Mouse (Mus musculus) adrenal gland, postnatal 14 days (tissue): ENCODE data around the gene Pqbp1. TPM values are rescaled to one million over a fixed set of nuclear protein-coding genes. Genes with fewer than 3 reads are reported as not detected.
A peak's percentile ranks its signal among the peaks of the same experiment; 100 is the strongest.

Experiments used
- DNase-seq: peaks from one replicate; pipeline ENCODE4 v3.0.0; 2021; ENCODE audit warnings: mixed read lengths
- total RNA-seq: library from RNA; stranded (reverse); gene quantifications from 2 replicates; pipeline ENCODE4 v1.2.3, GENCODE M21; 2021

The Pqbp1 gene
- total RNA-seq, 1 experiment from 2014 or later: 98.0 TPM

DNA sequence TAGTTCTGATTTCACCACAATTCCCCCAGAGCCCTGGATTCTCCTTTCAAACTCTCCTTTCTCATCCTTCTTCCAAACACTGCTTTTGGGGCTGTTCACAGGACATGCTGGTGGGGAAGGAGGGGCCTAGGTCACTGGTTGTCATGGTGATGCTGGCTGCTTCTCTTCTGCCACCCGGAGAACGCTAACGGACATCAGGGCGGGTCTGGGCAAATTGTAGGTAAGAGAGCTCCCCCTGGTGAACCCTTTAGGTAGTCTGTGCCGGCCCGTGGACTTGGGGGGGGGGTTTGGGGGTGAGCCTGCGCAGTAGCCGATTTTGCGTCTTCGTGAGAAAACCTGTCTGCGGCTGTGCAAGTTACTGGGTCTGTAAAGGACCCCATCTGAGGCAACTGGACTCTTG, 19.2 kb downstream of the Pqbp1 start:
- DNase-seq: peak; percentile 80

DNA sequence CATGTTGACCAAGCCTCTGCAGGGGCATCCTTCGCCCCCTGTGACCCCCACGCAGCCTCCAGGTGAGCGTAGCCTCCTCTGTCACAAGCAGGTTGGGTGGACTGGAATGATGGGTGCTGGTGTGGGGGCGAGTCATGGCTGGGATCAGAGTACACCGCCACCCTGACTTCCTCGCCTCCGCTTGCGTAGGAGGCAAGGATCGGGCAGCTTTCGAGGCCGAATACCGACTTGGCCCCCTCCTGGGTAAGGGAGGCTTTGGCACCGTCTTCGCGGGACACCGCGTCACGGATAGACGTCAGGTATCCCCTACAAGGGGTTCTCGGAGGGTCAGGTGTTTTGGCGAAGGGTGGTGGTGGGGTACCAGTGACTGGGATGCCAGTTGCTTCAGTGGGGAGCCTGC, 20.6 kb downstream of the Pqbp1 start:
- peak; percentile 23 for DNase-seq

DNA sequence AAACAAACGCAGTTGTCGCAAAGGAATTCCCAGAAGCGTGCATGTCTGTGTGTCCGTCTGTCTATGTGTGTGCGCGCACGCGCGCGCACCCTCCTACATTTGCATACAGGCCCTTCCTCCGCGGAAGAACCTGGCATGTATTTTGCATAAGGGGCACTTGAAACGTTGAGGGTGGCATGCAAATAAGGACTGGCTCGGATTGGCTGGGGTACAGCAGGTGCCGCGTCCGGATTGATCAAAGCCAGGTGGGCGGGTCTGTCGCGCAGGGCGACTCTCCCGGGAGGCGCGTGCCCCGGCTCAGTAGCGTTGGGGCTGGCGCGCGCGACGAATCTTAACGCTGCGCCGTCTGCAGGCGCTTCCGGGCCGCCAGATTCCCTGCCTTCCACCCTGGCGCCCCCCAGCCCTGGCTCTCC, 21.1 kb downstream of the Pqbp1 start, which contains the start of gene Pim2:
TSS of gene Pim2 (plus strand) at position 256 of the 413 bp plus-strand sequence.
- DNase-seq: peak; percentile 92

DNA sequence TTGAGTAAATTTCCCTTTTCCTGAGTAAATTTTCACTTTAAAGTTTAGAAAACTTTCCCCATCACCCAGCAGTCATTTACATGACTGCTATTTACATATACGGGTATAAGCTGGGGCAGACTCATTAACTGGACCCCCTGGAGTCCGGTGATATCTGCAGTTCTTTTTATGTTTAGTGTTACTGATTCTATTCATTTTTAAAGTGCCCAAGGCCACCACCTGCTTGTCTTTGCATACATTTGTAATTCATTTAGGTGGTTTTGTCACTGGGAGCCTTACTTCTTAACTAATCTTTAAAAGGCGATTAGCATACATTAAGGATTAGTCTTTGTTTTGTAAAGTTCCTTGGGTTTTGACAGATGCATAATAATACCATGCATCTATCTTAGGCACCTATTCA, 29.2 kb downstream of the Pqbp1 start:
- DNase-seq: no peak

DNA sequence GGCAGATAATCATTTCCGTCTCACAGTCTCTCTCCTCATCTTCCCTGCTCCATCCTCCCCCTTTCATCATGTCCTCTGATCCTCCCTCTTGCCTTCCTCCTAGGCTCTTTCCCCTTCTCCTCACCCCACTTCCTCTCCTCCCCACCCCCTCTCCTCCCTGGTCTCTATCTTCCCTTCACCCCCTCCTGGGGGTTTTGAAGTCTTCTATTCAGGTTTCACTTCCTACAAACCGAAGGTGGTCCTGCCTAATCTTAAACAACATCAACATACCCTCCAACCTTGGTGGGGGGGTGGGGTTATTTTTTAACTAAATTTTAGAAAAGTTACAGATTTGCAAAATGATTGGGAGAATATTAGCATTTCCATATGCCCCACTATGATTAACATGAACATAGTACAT, 30.6 kb downstream of the Pqbp1 start:
- DNase-seq: no peak

GRCm38 (mm10) chrX:7867141-7867540, 31.9 kb downstream of the Pqbp1 start:
- no peak for DNase-seq

- DNase-seq: no peak
Observed at GRCm38 (mm10) chrX:7865786-7866185, 33.3 kb downstream of the Pqbp1 start.

DNA sequence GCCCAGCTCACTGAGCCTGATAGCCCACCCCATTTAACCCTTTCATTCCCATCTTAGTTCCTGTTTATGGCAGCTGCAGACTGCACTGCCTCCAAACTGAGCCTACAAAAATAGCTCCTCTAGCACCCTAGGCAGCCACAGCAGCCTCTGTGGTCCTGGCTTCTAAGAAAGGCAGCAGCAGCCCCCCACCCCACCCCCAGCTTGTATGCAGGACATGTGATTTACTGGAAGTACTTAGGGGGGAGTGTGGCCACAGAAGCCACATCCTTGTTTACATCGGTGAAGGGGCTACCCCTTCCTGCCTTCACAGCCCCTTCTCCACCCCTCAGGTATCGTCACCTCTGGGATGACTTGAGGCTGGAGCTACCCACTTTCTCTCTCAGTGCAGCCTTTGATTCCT, 33.7 kb downstream of the Pqbp1 start:
- no peak for DNase-seq

GRCm38 (mm10) chrX:7864551-7864950, 34.5 kb downstream of the Pqbp1 start:
- no peak for DNase-seq

DNA sequence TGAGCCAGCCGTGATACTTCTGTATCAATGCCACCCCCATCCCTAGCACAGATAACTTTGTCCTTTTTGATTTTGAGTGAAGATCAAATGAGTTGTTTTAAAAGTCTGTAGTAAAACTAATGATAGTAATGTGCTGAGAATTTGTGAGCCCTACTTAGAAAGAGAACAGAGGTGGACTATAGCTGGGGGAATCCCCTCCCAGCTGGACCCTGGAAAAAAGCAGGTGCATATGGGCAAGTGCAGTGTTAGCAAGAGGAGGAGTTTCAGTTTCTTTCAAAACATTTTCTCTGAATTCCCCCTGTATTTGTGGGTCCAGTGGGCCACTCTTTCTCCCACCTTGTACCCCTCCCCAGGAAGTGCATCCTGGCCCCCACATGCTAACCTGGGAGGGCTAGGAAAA, 35.9 kb downstream of the Pqbp1 start:
- no peak for DNase-seq

DNA sequence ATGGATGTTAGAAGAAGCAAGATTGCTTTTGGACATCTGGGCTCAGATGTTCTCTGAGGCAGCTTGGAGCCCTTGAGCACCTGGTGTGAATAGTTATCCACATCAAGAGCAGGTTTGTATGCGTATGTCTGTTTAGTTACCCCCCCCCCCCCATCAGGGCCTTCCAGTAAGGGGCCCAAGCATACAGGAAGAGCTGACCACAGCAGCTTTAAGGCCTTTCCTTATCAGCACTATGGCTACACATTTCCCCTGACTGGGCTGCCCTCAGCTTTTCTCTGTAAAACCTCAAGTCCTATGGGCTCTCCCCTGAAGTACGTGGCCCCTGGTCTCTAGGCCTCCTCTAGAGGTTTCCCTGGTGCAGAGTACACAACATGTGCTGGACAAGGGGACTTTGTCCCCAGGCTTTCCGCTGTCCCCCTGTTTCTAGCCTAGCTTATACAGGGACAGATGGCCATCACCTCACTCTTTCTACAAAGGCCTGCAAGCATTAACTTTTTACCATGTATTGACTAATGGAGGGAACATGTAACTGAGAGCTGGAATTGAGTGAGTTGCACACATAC, 39.8 kb downstream of the Pqbp1 start:
- no peak for DNase-seq

DNA sequence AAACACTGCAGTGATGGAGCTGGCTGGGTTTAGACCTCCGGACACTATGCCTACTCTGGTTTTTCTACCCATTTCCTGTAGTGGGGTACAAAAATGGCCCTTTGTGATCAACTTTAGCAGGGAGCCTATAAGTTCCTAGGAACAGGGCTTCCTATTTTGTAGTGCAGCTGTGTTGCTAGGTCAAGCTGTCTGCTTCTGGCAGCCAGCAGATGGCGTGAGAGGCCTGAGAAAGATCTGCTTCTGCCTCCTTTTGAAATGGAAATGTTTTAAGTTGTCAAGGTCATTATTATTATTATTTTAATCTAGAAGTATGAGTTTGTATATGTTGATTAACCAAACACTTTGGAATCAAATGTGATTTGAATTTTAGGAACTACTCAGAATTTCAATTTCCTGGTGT, 44.5 kb downstream of the Pqbp1 start:
- DNase-seq: peak; percentile 53

- no peak for DNase-seq
Observed at GRCm38 (mm10) chrX:7847845-7848244, 51.2 kb downstream of the Pqbp1 start.

Other genes starting within 250 kb of the Pqbp1 start
- 16.0 and 19.8 TPM in 2 replicates for gene Prickle3, start 242.0 kb downstream of the Pqbp1 start, total RNA-seq
- 75.2 and 76.6 TPM in 2 replicates for gene Plp2, start 227.9 kb downstream of the Pqbp1 start, total RNA-seq
- gene Magix, start 218.0 kb downstream of the Pqbp1 start, total RNA-seq: 4.2 and 5.1 TPM in 2 replicates
- 45.4 and 47.9 TPM in 2 replicates for gene Gpkow, start 202.1 kb downstream of the Pqbp1 start, total RNA-seq
- gene Wdr45, start 184.9 kb downstream of the Pqbp1 start, total RNA-seq: 51.1 and 57.3 TPM in 2 replicates
- gene Gm45208, start 177.0 kb downstream of the Pqbp1 start, total RNA-seq: 0.52 TPM in 1 of 2 replicates, not detected in the other
- 11.1 and 11.8 TPM in 2 replicates for gene Praf2, start 170.8 kb downstream of the Pqbp1 start, total RNA-seq
- 4.2 TPM in 2 replicates for gene Ccdc120, start 148.4 kb downstream of the Pqbp1 start, total RNA-seq
- gene Tfe3, start 136.7 kb downstream of the Pqbp1 start, total RNA-seq: 41.0 and 45.4 TPM in 2 replicates
- 49.0 and 56.4 TPM in 2 replicates for gene Gripap1, start 109.5 kb downstream of the Pqbp1 start, total RNA-seq
- gene Kcnd1, start 77.0 kb downstream of the Pqbp1 start, total RNA-seq: 0.93 and 1.3 TPM in 2 replicates
- gene Otud5, start 57.9 kb downstream of the Pqbp1 start, total RNA-seq: 62.4 and 64.8 TPM in 2 replicates
- 7.4 and 9.8 TPM in 2 replicates for gene Pim2, start 21.0 kb downstream of the Pqbp1 start, total RNA-seq
- 33.4 and 38.0 TPM in 2 replicates for gene Slc35a2, start 15.2 kb downstream of the Pqbp1 start, total RNA-seq
- 83.5 and 99.8 TPM in 2 replicates for gene Timm17b, start 88 bp upstream of the Pqbp1 start, total RNA-seq
- not detected in 2 replicates for gene Gm10491, start 8.6 kb upstream of the Pqbp1 start, total RNA-seq
- gene Gm10490, start 10.3 kb upstream of the Pqbp1 start, total RNA-seq: not detected in 2 replicates
- gene Pcsk1n, start 20.6 kb upstream of the Pqbp1 start, total RNA-seq: 40.3 and 50.2 TPM in 2 replicates
- not detected in 2 replicates for gene Eras, start 29.3 kb upstream of the Pqbp1 start, total RNA-seq
- gene Hdac6, start 48.6 kb upstream of the Pqbp1 start, total RNA-seq: 18.1 and 18.2 TPM in 2 replicates
- gene Gata1, start 78.8 kb upstream of the Pqbp1 start, total RNA-seq: 0.38 and 2.5 TPM in 2 replicates
- gene Glod5, start 119.2 kb upstream of the Pqbp1 start, total RNA-seq: not detected in 2 replicates
- 16.7 and 17.5 TPM in 2 replicates for gene Suv39h1, start 175.5 kb upstream of the Pqbp1 start, total RNA-seq
- gene Was, start 191.2 kb upstream of the Pqbp1 start, total RNA-seq: 1.9 and 6.8 TPM in 2 replicates
- gene Wdr13, start 233.6 kb upstream of the Pqbp1 start, total RNA-seq: 51.0 and 54.3 TPM in 2 replicates
- 192 and 276 TPM in 2 replicates for gene Rbm3, start 246.6 kb upstream of the Pqbp1 start, total RNA-seq